Mouse (Mus musculus) heart, adult 2 months (tissue): ENCODE measurements at regions not wholly inside any gene's neighbourhood (a gene's known extent, or its start where the extent isn't known, plus 50 kb on each side); places are given as distances from the start of the nearest gene placed in this dataset.

Experiments
- DNase-seq, 2 experiments: peaks; one replicate each; pipeline ENCODE4 v3.0.0; 2021
- H3K27ac ChIP-seq: fragments of 200-600 bp; 2 replicates; pipeline ENCODE4 v1.8.1; 2022
- H3K27me3 ChIP-seq: fragments of 200-500 bp; 2 replicates; pipeline ENCODE4 v1.6.1; 2012; ENCODE audit warnings: mild to moderate bottlenecking, low read length, inconsistent platforms, mixed read lengths; ENCODE audit not compliant: control insufficient read depth, insufficient read depth
- H3K36me3 ChIP-seq: fragments of 200-500 bp; 2 replicates; pipeline ENCODE4 v1.6.1; 2012; ENCODE audit warnings: low read length, inconsistent platforms; ENCODE audit not compliant: control insufficient read depth, insufficient read depth
- H3K4me1 ChIP-seq: fragments of 200-500 bp; 2 replicates; pipeline ENCODE4 v1.6.1; 2011; ENCODE audit warnings: low read length; ENCODE audit not compliant: control insufficient read depth, insufficient read depth
- H3K4me3 ChIP-seq: fragments of 200-600 bp; 2 replicates; pipeline ENCODE4 v1.8.1; 2022
- H3K79me2 ChIP-seq: fragments of 200-500 bp; replicated peaks from 2 replicates; pipeline ENCODE4 v1.6.1; 2012; ENCODE audit warnings: mild to moderate bottlenecking, inconsistent platforms, low read length, moderate library complexity, mixed read lengths; ENCODE audit not compliant: control insufficient read depth, insufficient read depth
- H3K9ac ChIP-seq: fragments of 200-500 bp; 2 replicates; pipeline ENCODE4 v1.6.1; 2012; ENCODE audit warnings: low read depth, mild to moderate bottlenecking, control low read depth, inconsistent platforms, low read length, mixed read lengths
- CTCF ChIP-seq: fragments of 200-600 bp; IDR thresholded peaks from 2 replicates; pipeline ENCODE4 v1.8.1; 2022; ENCODE audit warnings: antibody characterized with exemption, mild to moderate bottlenecking, moderate library complexity
- EP300 ChIP-seq: fragments of 200-500 bp; IDR thresholded peaks from 2 replicates; pipeline ENCODE4 v1.6.1; 2011; ENCODE audit warnings: low read depth, low read length, control low read depth; ENCODE audit not compliant: insufficient read depth
- POLR2A ChIP-seq: fragments of 200-500 bp; IDR thresholded peaks from 2 replicates; pipeline ENCODE4 v1.6.1; 2011; ENCODE audit warnings: mild to moderate bottlenecking, low read depth, low read length, control low read depth; ENCODE audit not compliant: insufficient read depth
- WGBS: fragments of 180-500 bp; shearing (Covaris S2); methylation state at CpG from one replicate; pipeline ENCODE4 v1.1.7; 2018; 5-methylcytosine and 5-hydroxymethylcytosine counted together
- intact Hi-C: fragments of 180-260 bp; cut with DNase I; formaldehyde crosslinking; loops from one replicate; pipeline ENCODE4 v1.15.1; 2025

DNA sequence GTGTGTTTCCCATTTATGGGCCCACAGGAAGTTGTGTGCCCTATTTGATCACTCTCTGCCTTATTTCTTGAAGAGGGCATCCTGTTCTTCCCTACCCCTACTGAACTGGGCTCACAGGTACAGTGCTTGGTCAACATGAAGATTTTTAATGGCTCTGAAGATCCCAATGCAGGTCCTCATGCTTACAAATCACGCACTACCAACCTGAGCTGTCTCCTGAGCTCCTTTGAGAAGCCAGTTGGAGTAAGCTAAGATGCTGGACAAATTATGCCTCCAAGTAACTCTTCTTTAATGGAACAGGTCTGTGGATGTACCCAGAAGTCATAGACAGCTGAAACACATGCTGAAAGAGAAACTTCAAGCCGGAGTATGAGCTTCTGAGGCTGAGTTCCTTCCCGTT is 2889.0 kb upstream of the Gm7489 start:
- intact Hi-C loops, result no loop called here

DNA sequence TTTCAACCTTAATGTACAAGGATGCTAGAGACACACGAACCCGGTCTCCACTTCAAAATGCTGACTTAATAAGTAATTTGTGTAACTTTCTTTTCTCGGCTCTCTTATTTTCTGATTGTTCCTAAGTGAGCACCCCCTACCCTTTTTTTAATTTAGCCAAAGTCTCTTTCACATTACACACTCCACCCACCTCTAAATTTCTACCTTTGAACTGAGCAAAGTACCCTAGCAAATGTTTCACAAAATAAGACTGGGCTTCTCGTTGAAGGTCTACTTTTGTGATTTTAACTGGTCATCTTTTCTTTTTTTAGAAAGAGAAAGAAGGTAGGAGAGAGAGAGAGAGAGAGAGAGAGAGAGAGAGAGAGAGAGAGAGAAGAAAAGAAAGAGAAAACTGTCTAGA is 2888.4 kb upstream of the Gm7489 start:
- 85% methylated on average over 4 of the region's 4 CpGs for WGBS
- H3K36me3 ChIP-seq, result no peaks in the 10 kb centered on the region
- H3K4me3 ChIP-seq, result no peak overlapping the region
- H3K9ac ChIP-seq, result no peak overlapping the region
- no peaks in the 10 kb centered on the region for H3K27me3 ChIP-seq
- H3K27ac ChIP-seq, result no peak overlapping the region
- no peak for TF ChIP-seq POLR2A
- no peak for TF ChIP-seq CTCF
- DNase-seq, result no peak
- H3K79me2 ChIP-seq, result no peaks in the 10 kb centered on the region
- H3K4me1 ChIP-seq, result no peaks in the 10 kb centered on the region; the same call in 1 of the 2 replicates
- intact Hi-C loops, result no loop called here

More for the DNA sequence above, 2889.0 kb upstream of the Gm7489 start:
- no peak overlapping the region for H3K9ac ChIP-seq
- no peaks in the 10 kb centered on the region for H3K79me2 ChIP-seq
- no peak for DNase-seq
- TF ChIP-seq EP300, result no peak
- TF ChIP-seq POLR2A, result no peak
- no peak for TF ChIP-seq CTCF
- H3K27me3 ChIP-seq, result no peaks in the 10 kb centered on the region
- no peaks in the 10 kb centered on the region for H3K36me3 ChIP-seq
- H3K27ac ChIP-seq, result no peak overlapping the region
- H3K4me3 ChIP-seq, result no peak overlapping the region
- no peaks in the 10 kb centered on the region; the same call in 1 of the 2 replicates for H3K4me1 ChIP-seq
- 85% methylated on average over 3 of the region's 3 CpGs for WGBS

DNA sequence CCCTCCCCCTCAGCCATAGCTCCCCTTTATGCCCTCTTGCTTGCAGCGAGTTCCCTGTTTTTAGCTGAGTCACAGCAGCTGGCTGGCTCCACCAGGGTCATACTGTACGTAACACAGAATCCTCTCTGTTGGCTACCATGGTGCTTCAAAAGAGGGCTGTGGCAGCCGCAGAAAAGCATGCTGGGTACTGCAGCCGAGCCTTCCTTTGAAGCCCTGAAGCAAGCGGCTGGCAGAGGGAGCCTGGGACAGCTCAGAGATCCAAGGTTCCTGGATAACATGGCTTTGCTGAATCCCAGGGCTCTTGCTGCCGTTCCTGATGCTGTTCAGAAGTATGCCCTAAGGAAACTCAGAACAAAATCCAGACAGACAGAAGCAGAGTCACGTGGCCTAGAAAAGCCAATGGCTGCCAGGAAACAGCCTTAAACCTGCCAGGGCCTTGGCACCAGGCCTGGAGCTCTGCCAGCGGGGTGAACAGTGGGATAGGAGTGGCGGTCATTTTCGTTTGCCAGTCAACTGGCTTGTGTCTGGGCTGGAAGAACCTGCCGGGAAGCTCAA is 2887.4 kb upstream of the Gm7489 start:
- Histone ChIP-seq H3K9ac (no peak overlapping the region), H3K4me3 (no peak overlapping the region), H3K79me2 (no peaks in the 10 kb centered on the region), H3K36me3 (no peaks in the 10 kb centered on the region), H3K27ac (no peak overlapping the region), H3K27me3 (no peaks in the 10 kb centered on the region), H3K4me1 (no peaks in the 10 kb centered on the region; the same call in 1 of the 2 replicates)
- TF ChIP-seq CTCF (no peak), POLR2A (no peak), EP300 (no peak)
- DNase-seq, result peak; percentile 33 to 43
- intact Hi-C loops, result no loop called here
- 45% methylated on average over 11 of the region's 11 CpGs for WGBS

DNA sequence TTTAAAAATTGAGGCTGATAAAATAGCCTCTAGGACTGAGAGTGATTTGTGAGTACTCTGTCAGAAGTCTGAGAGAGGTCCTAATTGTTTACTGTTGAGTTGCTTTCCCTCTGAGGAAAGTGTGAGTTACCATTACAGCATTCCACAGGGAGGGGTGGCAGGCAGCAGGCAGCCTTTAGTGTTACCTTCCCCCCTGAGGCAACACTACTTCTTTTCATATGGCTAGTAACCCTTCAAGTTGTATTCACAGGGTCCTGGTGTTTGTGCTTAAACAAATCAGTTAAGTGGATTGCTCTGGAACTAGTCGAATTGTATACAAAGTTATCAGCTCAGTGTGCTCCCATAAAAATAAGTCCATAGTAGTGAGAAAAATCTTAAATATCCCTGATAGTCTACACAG is 2845.7 kb upstream of the Gm7489 start:
- H3K36me3 ChIP-seq, result no peaks in the 10 kb centered on the region
- 14% methylated on average over 1 of the region's 1 CpGs for WGBS
- TF ChIP-seq EP300 (no peak), CTCF (no peak), POLR2A (no peak)
- intact Hi-C loops, result no loop called here
- no peaks in the 10 kb centered on the region for H3K4me1 ChIP-seq
- no peak overlapping the region for H3K27ac ChIP-seq
- no peak overlapping the region for H3K4me3 ChIP-seq
- H3K27me3 ChIP-seq, result no peaks in the 10 kb centered on the region
- no peak for DNase-seq
- no peaks in the 10 kb centered on the region for H3K79me2 ChIP-seq
- H3K9ac ChIP-seq, result no peak overlapping the region

DNA sequence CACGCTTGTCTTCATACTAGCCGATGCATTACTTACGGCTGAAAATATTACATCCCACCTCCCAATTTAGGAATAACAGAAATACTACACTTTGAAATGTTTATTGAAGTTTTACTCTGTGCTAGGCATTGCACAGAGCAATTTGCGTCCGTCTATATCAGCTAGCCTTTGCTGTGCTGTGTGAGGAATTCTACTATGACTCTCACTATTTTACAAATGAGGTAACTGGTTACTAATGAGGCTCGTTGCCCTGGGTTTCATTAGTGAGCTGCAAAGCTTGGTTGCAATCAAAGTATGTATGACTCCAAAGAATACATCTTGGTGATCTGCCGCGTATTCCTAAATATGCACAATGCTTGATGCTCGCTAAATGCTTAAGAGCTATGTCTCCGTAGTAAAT is 2814.2 kb upstream of the Gm7489 start:
- Histone ChIP-seq H3K79me2 (no peaks in the 10 kb centered on the region), H3K27ac (no peak overlapping the region), H3K27me3 (no peaks in the 10 kb centered on the region), H3K4me3 (no peak overlapping the region), H3K4me1 (no peaks in the 10 kb centered on the region), H3K36me3 (no peaks in the 10 kb centered on the region), H3K9ac (no peak overlapping the region)
- DNase-seq, result no peak
- WGBS, result 92% methylated on average over 10 of the region's 10 CpGs
- intact Hi-C loops, result no loop called here
- TF ChIP-seq EP300 (no peak), POLR2A (no peak), CTCF (no peak)

DNA sequence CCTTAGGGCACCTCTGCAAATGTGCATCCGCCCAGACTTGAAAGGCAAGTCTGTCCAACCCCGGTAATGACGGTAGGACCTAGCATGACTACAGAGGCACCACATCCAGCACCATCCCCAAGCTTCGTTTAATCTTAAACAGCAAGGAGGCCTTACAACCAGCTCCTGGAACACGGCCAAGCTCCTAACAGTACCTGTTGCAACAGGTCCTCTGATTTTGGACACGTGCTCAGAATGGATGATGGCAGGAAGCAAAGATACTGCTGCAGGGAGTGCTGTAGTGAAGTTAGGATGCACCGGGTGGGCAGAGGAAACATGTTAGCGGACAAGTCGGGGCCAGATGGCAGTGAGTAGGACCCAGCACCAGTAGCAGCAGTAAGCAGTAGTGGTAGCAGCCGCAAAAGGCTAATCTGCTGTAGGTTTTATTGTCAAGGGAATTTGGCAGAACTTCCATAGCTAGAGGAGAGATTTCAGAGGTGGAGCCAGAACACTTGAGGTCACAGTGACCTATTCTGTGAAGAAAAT is 2813.5 kb upstream of the Gm7489 start:
- Histone ChIP-seq H3K4me1 (no peaks in the 10 kb centered on the region), H3K27me3 (no peaks in the 10 kb centered on the region), H3K79me2 (no peaks in the 10 kb centered on the region), H3K36me3 (no peaks in the 10 kb centered on the region), H3K27ac (no peak overlapping the region), H3K4me3 (no peak overlapping the region), H3K9ac (no peak overlapping the region)
- DNase-seq, result no peak
- intact Hi-C loops, result no loop called here
- no peak for TF ChIP-seq CTCF
- TF ChIP-seq EP300, result no peak
- no peak for TF ChIP-seq POLR2A
- WGBS, result 76% methylated on average over 10 of the region's 10 CpGs
